Mouse (Mus musculus): ENCODE data around the gene Psap. TPM values are rescaled to one million over a fixed set of nuclear protein-coding genes. Genes with fewer than 3 reads are reported as not detected.

The Psap gene
- polyA plus RNA-seq, 1 experiment from 2014 or later = 104 TPM

- Histone ChIP-seq H3K27ac (ENCODE audit: low read depth) (no peak overlapping the region), H3K9ac (ENCODE audit: low read length) (no peak overlapping the region), H3K36me3 (ENCODE audit: control insufficient read depth, insufficient read depth, low read length) (no peaks in the 10 kb centered on the region), H3K9me3 (ENCODE audit: control insufficient read depth, low read length) (no peaks in the 10 kb centered on the region), H3K4me2 (ENCODE audit: low read length) (0 out of 2 replicates have a peak overlapping the region, but pooled peaks have one; percentile 2), H3K27me3 (replicated peaks; ENCODE audit: control insufficient read depth, insufficient read depth, low read length) (no peaks in the 10 kb centered on the region), H3K4me3 (ENCODE audit: low read depth, low read length) (no peak overlapping the region), H3K4me1 (replicated peaks; ENCODE audit: control insufficient read depth, insufficient read depth, low read length) (peaks cover 45% of the 10 kb centered on the region)
- WGBS = 90% methylated on average over 6 of the region's 6 CpGs
- DNase-seq (ENCODE audit: low spot score) (no peak), ATAC-seq (replicated peaks; ENCODE audit: low FRiP score, low TSS enrichment, low read depth) (no peak)
Measured at GRCm38 (mm10) chr10:60280353-60280752, 2.9 kb downstream of the Psap start.

GRCm38 (mm10) chr10:60281571-60282050, 4.2 kb downstream of the Psap start:
- 86% methylated on average over 9 of the region's 9 CpGs for WGBS
- Histone ChIP-seq H3K9ac (ENCODE audit: low read length) (no peak overlapping the region), H3K27ac (ENCODE audit: low read depth) (no peak overlapping the region), H3K9me3 (ENCODE audit: control insufficient read depth, low read length) (no peaks in the 10 kb centered on the region), H3K4me2 (ENCODE audit: low read length) (no peak overlapping the region), H3K36me3 (ENCODE audit: control insufficient read depth, insufficient read depth, low read length) (0 out of 2 replicates have a peak, but pooled peaks cover 4% of the 10 kb centered on the region), H3K27me3 (replicated peaks; ENCODE audit: control insufficient read depth, insufficient read depth, low read length) (no peaks in the 10 kb centered on the region), H3K4me3 (ENCODE audit: low read depth, low read length) (no peak overlapping the region), H3K4me1 (replicated peaks; ENCODE audit: control insufficient read depth, insufficient read depth, low read length) (peaks cover 58% of the 10 kb centered on the region)
- no peak for ATAC-seq (replicated peaks; ENCODE audit: low FRiP score, low TSS enrichment, low read depth)
- no peak for DNase-seq (ENCODE audit: low spot score)

- Histone ChIP-seq H3K27ac (ENCODE audit: low read depth) (no peak overlapping the region), H3K36me3 (ENCODE audit: control insufficient read depth, insufficient read depth, low read length) (0 out of 2 replicates have a peak, but pooled peaks cover 4% of the 10 kb centered on the region), H3K9me3 (ENCODE audit: control insufficient read depth, low read length) (no peaks in the 10 kb centered on the region), H3K9ac (ENCODE audit: low read length) (no peak overlapping the region), H3K4me2 (ENCODE audit: low read length) (no peak overlapping the region), H3K27me3 (replicated peaks; ENCODE audit: control insufficient read depth, insufficient read depth, low read length) (no peaks in the 10 kb centered on the region), H3K4me1 (replicated peaks; ENCODE audit: control insufficient read depth, insufficient read depth, low read length) (peaks cover 54% of the 10 kb centered on the region), H3K4me3 (ENCODE audit: low read depth, low read length) (no peak overlapping the region)
- DNase-seq (ENCODE audit: low spot score) (no peak), ATAC-seq (replicated peaks; ENCODE audit: low FRiP score, low TSS enrichment, low read depth) (no peak)
- WGBS = 83% methylated on average over 10 of the region's 10 CpGs
Measured at GRCm38 (mm10) chr10:60282116-60283014, 4.9 kb downstream of the Psap start.

- WGBS = 84% methylated on average over 6 of the region's 6 CpGs
- H3K9me3 ChIP-seq (ENCODE audit: control insufficient read depth, low read length) = no peaks in the 10 kb centered on the region
- H3K4me3 ChIP-seq (ENCODE audit: low read depth, low read length) = no peak overlapping the region
- 0 out of 2 replicates have a peak, but pooled peaks cover 4% of the 10 kb centered on the region for H3K36me3 ChIP-seq (ENCODE audit: control insufficient read depth, insufficient read depth, low read length)
- H3K4me1 ChIP-seq (replicated peaks; ENCODE audit: control insufficient read depth, insufficient read depth, low read length) = peaks cover 44% of the 10 kb centered on the region
- ATAC-seq (replicated peaks; ENCODE audit: low FRiP score, low TSS enrichment, low read depth) (no peak), DNase-seq (ENCODE audit: low spot score) (no peak)
- H3K27ac ChIP-seq (ENCODE audit: low read depth) = no peak overlapping the region
- H3K27me3 ChIP-seq (replicated peaks; ENCODE audit: control insufficient read depth, insufficient read depth, low read length) = no peaks in the 10 kb centered on the region
- no peak overlapping the region for H3K9ac ChIP-seq (ENCODE audit: low read length)
- no peak overlapping the region for H3K4me2 ChIP-seq (ENCODE audit: low read length)
Measured at GRCm38 (mm10) chr10:60284248-60284647, 6.8 kb downstream of the Psap start.

GRCm38 (mm10) chr10:60284676-60285111, 7.3 kb downstream of the Psap start:
- no peak overlapping the region for H3K4me2 ChIP-seq (ENCODE audit: low read length)
- H3K27me3 ChIP-seq (replicated peaks; ENCODE audit: control insufficient read depth, insufficient read depth, low read length) = no peaks in the 10 kb centered on the region
- H3K9ac ChIP-seq (ENCODE audit: low read length) = no peak overlapping the region
- H3K4me1 ChIP-seq (replicated peaks; ENCODE audit: control insufficient read depth, insufficient read depth, low read length) = peaks cover 46% of the 10 kb centered on the region
- 49% methylated on average over 8 of the region's 8 CpGs for WGBS
- H3K27ac ChIP-seq (ENCODE audit: low read depth) = peak overlapping the region; percentile 49
- H3K9me3 ChIP-seq (ENCODE audit: control insufficient read depth, low read length) = no peaks in the 10 kb centered on the region
- H3K4me3 ChIP-seq (ENCODE audit: low read depth, low read length) = no peak overlapping the region
- DNase-seq (ENCODE audit: low spot score) (no peak), ATAC-seq (replicated peaks; ENCODE audit: low FRiP score, low TSS enrichment, low read depth) (no peak)
- 0 out of 2 replicates have a peak, but pooled peaks cover 4% of the 10 kb centered on the region for H3K36me3 ChIP-seq (ENCODE audit: control insufficient read depth, insufficient read depth, low read length)

GRCm38 (mm10) chr10:60285183-60285582, 7.8 kb downstream of the Psap start:
- H3K9ac ChIP-seq (ENCODE audit: low read length) = no peak overlapping the region
- ATAC-seq (replicated peaks; ENCODE audit: low FRiP score, low TSS enrichment, low read depth) (no peak), DNase-seq (ENCODE audit: low spot score) (no peak)
- no peak overlapping the region for H3K4me2 ChIP-seq (ENCODE audit: low read length)
- no peaks in the 10 kb centered on the region for H3K27me3 ChIP-seq (replicated peaks; ENCODE audit: control insufficient read depth, insufficient read depth, low read length)
- H3K36me3 ChIP-seq (ENCODE audit: control insufficient read depth, insufficient read depth, low read length) = 0 out of 2 replicates have a peak, but pooled peaks cover 4% of the 10 kb centered on the region
- H3K4me3 ChIP-seq (ENCODE audit: low read depth, low read length) = no peak overlapping the region
- peaks cover 46% of the 10 kb centered on the region for H3K4me1 ChIP-seq (replicated peaks; ENCODE audit: control insufficient read depth, insufficient read depth, low read length)
- peak overlapping the region; percentile 67 for H3K27ac ChIP-seq (ENCODE audit: low read depth)
- WGBS = 65% methylated on average over 8 of the region's 8 CpGs
- no peaks in the 10 kb centered on the region for H3K9me3 ChIP-seq (ENCODE audit: control insufficient read depth, low read length)

- Histone ChIP-seq H3K27me3 (replicated peaks; ENCODE audit: control insufficient read depth, insufficient read depth, low read length) (no peaks in the 10 kb centered on the region), H3K4me3 (ENCODE audit: low read depth, low read length) (no peak overlapping the region), H3K9ac (ENCODE audit: low read length) (no peak overlapping the region), H3K4me2 (ENCODE audit: low read length) (no peak overlapping the region), H3K4me1 (replicated peaks; ENCODE audit: control insufficient read depth, insufficient read depth, low read length) (peaks cover 43% of the 10 kb centered on the region), H3K9me3 (ENCODE audit: control insufficient read depth, low read length) (no peaks in the 10 kb centered on the region), H3K36me3 (ENCODE audit: control insufficient read depth, insufficient read depth, low read length) (0 out of 2 replicates have a peak, but pooled peaks cover 4% of the 10 kb centered on the region), H3K27ac (ENCODE audit: low read depth) (peak overlapping the region; percentile 67)
- ATAC-seq (replicated peaks; ENCODE audit: low FRiP score, low TSS enrichment, low read depth) (peak; percentile 21; the same call in 1 of the 2 replicates), DNase-seq (ENCODE audit: low spot score) (peak; percentile 71)
- WGBS = 56% methylated on average over 14 of the region's 14 CpGs
Measured at GRCm38 (mm10) chr10:60285676-60286372, 8.4 kb downstream of the Psap start.

GRCm38 (mm10) chr10:60286546-60286945, 9.1 kb downstream of the Psap start:
- no peak overlapping the region for H3K4me3 ChIP-seq (ENCODE audit: low read depth, low read length)
- ATAC-seq (replicated peaks; ENCODE audit: low FRiP score, low TSS enrichment, low read depth) (no peak), DNase-seq (ENCODE audit: low spot score) (no peak)
- peaks cover 45% of the 10 kb centered on the region for H3K4me1 ChIP-seq (replicated peaks; ENCODE audit: control insufficient read depth, insufficient read depth, low read length)
- H3K36me3 ChIP-seq (ENCODE audit: control insufficient read depth, insufficient read depth, low read length) = 0 out of 2 replicates have a peak, but pooled peaks cover 7% of the 10 kb centered on the region
- H3K27me3 ChIP-seq (replicated peaks; ENCODE audit: control insufficient read depth, insufficient read depth, low read length) = no peaks in the 10 kb centered on the region
- H3K9ac ChIP-seq (ENCODE audit: low read length) = no peak overlapping the region
- H3K27ac ChIP-seq (ENCODE audit: low read depth) = no peak overlapping the region
- H3K9me3 ChIP-seq (ENCODE audit: control insufficient read depth, low read length) = no peaks in the 10 kb centered on the region
- no peak overlapping the region for H3K4me2 ChIP-seq (ENCODE audit: low read length)
- WGBS = 87% methylated on average over 7 of the region's 7 CpGs
